Mouse (Mus musculus): ENCODE measurements around the gene Abcc5. TPM values are rescaled to one million over a fixed set of nuclear protein-coding genes. Genes with fewer than 3 reads are reported as not detected.
"Not testable (repeated sequence)": the region's sequence is repeated elsewhere in the genome, so short reads cannot be mapped to it uniquely, and the experiment has no call there.

Abcc5 gene
- polyA plus RNA-seq, 1 experiment from 2014 or later = 66.9 TPM

DNA sequence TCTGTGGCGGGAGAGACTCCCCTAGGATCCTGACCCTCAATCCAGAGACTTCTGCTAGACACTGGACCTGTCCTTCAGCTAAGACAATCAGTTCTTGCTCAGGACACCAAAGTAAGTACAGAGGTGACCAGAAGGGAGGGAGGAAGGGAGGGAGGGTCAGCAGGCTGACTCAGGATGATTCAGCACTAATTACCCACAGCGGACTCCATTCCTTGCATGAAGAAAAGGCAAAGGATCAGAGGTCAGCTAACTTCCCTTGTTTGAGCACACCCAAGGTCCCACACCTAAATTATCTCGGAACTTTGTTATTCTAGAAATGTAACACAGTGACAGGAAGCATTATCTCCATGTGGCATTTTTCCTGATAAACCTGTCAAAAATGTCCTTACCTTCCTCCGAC lies 54.5 kb downstream of the Abcc5 start:
- no peak overlapping the region for H3K27ac ChIP-seq (ENCODE audit: low read length)
- no peak overlapping the region for H3K9ac ChIP-seq (replicated peaks; ENCODE audit: low read length)
- peaks cover 8% of the 10 kb centered on the region for H3K4me1 ChIP-seq (ENCODE audit: insufficient read depth, low read length)
- 55% methylated on average over 4 of the region's 4 CpGs for WGBS
- no peak overlapping the region for H3K4me3 ChIP-seq (ENCODE audit: low read length)
- no peaks in the 10 kb centered on the region for H3K9me3 ChIP-seq (ENCODE audit: low read length)
- peaks cover 30% of the 10 kb centered on the region; the same call in 1 of the 2 replicates for H3K36me3 ChIP-seq (ENCODE audit: insufficient read depth, low read length)
- H3K27me3 ChIP-seq (ENCODE audit: insufficient read depth, low read length) = no peaks in the 10 kb centered on the region
- H3K4me2 ChIP-seq (replicated peaks; ENCODE audit: low read depth, low read length) = no peak overlapping the region
- no peak for ATAC-seq (ENCODE audit: low FRiP score, low TSS enrichment)

DNA sequence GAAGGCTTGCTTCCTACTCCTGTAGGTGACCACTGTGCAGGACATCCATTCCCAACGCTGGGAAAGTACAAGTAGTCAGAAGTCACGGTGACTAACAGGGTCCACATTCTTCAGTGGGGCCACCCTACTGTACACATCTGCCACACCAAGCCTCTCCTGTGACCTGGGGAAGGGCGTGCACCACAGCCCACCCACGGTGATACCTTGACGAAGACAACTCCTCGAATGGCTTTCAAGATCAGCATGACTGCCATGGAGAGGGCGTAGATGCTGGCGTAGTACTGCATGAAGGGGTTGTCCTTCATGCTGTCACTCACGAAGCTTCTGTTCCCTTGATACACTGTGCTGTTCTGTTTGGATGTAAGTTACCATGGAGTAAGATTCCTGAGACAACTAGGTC lies 58.0 kb downstream of the Abcc5 start:
- H3K9ac ChIP-seq (replicated peaks; ENCODE audit: low read length) = no peak overlapping the region
- WGBS = 91% methylated on average over 9 of the region's 9 CpGs
- H3K4me1 ChIP-seq (ENCODE audit: insufficient read depth, low read length) = no peaks in the 10 kb centered on the region
- H3K9me3 ChIP-seq (ENCODE audit: low read length) = no peaks in the 10 kb centered on the region
- peaks cover 44% of the 10 kb centered on the region for H3K36me3 ChIP-seq (ENCODE audit: insufficient read depth, low read length)
- H3K27me3 ChIP-seq (ENCODE audit: insufficient read depth, low read length) = no peaks in the 10 kb centered on the region
- no peak overlapping the region for H3K27ac ChIP-seq (ENCODE audit: low read length)
- no peak for ATAC-seq (ENCODE audit: low FRiP score, low TSS enrichment)
- H3K4me2 ChIP-seq (replicated peaks; ENCODE audit: low read depth, low read length) = no peak overlapping the region
- H3K4me3 ChIP-seq (ENCODE audit: low read length) = no peak overlapping the region

DNA sequence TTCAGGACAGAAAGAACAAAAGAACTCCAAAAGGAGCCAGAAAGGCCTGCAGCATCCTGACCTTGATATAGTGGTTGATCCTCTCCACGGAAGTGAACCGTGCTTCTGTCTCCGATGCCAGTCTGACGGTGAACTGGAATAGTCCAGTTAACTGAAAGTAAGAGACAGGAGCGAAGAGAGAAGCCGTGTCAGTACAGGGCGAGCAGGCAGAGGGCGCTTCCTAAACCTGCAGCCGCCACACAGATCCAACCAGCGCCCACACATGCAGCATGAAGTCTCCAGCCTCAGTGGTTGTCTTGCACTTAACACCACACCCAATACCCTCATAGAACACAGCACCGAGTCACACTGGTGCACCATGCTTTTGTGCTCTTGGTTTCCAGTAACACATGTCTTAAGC lies 64.1 kb downstream of the Abcc5 start:
- 93% methylated on average over 11 of the region's 11 CpGs for WGBS
- Histone ChIP-seq H3K4me3 (ENCODE audit: low read length) (no peak overlapping the region), H3K27ac (ENCODE audit: low read length) (no peak overlapping the region), H3K9me3 (ENCODE audit: low read length) (no peaks in the 10 kb centered on the region), H3K27me3 (ENCODE audit: insufficient read depth, low read length) (no peaks in the 10 kb centered on the region), H3K4me2 (replicated peaks; ENCODE audit: low read depth, low read length) (no peak overlapping the region), H3K36me3 (ENCODE audit: insufficient read depth, low read length) (peaks cover 50% of the 10 kb centered on the region), H3K4me1 (ENCODE audit: insufficient read depth, low read length) (no peaks in the 10 kb centered on the region), H3K9ac (replicated peaks; ENCODE audit: low read length) (no peak overlapping the region)
- ATAC-seq (ENCODE audit: low FRiP score, low TSS enrichment) = no peak

DNA sequence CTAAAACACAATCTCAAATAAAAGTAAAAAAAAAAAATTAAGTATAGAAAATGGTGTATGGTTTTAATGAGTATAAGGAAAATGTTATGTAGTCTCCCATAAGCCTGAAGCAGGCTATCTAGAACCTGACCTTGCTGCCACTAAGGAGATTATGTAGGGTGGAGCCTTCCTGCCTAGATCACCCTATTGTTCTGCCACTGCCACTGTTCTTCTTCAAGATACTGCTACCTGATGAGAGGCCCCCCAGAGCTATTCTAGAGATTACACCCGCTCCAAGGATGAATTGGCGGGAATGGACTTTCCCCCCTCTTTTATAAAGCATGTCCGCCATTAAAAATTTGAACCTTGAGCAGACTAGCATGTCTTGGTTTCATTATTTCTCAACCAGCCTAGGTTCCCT lies 64.7 kb downstream of the Abcc5 start:
- H3K36me3 ChIP-seq (ENCODE audit: insufficient read depth, low read length) = peaks cover 50% of the 10 kb centered on the region
- not testable (repeated sequence) for H3K4me1 ChIP-seq (ENCODE audit: insufficient read depth, low read length); H3K27ac ChIP-seq (ENCODE audit: low read length); H3K4me2 ChIP-seq (replicated peaks; ENCODE audit: low read depth, low read length); H3K27me3 ChIP-seq (ENCODE audit: insufficient read depth, low read length); H3K9ac ChIP-seq (replicated peaks; ENCODE audit: low read length); H3K9me3 ChIP-seq (ENCODE audit: low read length); ATAC-seq (ENCODE audit: low FRiP score, low TSS enrichment); H3K4me3 ChIP-seq (ENCODE audit: low read length)
- 94% methylated on average over 3 of the region's 3 CpGs for WGBS

DNA sequence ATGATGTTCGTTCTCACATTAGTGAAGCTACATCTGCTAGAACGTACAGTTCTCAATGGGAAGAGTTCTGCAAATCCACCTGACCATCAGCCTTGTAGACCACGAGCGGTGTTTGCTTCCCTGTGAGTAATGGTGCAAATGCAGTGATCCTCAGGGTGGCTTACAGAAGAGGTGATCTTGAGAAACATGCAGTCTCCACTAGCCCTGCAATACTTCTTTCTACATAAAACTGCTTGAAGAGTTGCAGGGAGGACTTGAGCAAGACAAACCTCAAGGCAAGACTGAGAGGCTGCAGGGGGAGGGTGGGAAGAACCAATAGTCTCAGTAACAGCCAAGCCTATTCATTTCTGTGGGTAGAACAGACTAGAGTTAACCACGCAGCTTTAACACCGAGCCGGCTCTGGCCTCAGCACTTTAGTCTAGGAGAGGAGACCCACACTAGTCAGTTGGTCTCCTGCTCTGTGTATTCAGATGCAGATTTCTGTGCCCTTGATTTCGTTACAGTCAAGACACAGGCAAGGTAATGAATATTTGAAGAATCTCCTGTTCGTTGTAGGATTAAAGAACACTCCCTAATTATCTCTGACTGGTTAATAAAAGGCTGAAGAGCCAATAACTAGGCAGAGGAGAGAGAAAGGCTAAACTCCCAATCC lies 66.4 kb downstream of the Abcc5 start:
- 84% methylated on average over 9 of the region's 9 CpGs for WGBS
- H3K27ac ChIP-seq (ENCODE audit: low read length) = no peak overlapping the region
- ATAC-seq (ENCODE audit: low FRiP score, low TSS enrichment) = no peak
- H3K4me3 ChIP-seq (ENCODE audit: low read length) = no peak overlapping the region
- no peak overlapping the region for H3K4me2 ChIP-seq (replicated peaks; ENCODE audit: low read depth, low read length)
- no peaks in the 10 kb centered on the region for H3K4me1 ChIP-seq (ENCODE audit: insufficient read depth, low read length)
- H3K9me3 ChIP-seq (ENCODE audit: low read length) = no peaks in the 10 kb centered on the region
- peaks cover 42% of the 10 kb centered on the region for H3K36me3 ChIP-seq (ENCODE audit: insufficient read depth, low read length)
- no peak overlapping the region for H3K9ac ChIP-seq (replicated peaks; ENCODE audit: low read length)
- H3K27me3 ChIP-seq (ENCODE audit: insufficient read depth, low read length) = no peaks in the 10 kb centered on the region

DNA sequence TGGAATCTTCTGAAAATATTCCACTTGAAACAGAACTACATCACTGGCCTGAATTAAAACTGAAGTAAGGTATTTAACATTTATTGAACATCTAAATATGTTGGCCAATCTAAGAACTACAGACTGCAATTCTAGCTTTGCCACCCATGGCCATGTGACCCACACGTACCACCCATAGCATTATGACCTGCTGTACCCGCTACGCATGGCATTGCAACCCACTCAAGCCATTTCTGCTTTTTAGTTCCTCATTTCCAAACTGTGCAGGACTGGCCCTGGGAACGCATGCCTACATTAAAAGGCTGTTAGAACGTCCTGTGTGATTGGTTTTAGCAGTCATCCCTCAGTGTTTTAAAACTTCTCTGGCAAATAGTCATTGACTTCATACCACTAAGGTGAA lies 68.4 kb downstream of the Abcc5 start:
- H3K4me3 ChIP-seq (ENCODE audit: low read length) = no peak overlapping the region
- no peaks in the 10 kb centered on the region for H3K27me3 ChIP-seq (ENCODE audit: insufficient read depth, low read length)
- no peak for ATAC-seq (ENCODE audit: low FRiP score, low TSS enrichment)
- H3K4me1 ChIP-seq (ENCODE audit: insufficient read depth, low read length) = no peaks in the 10 kb centered on the region
- WGBS = 90% methylated on average over 5 of the region's 5 CpGs
- peaks cover 25% of the 10 kb centered on the region for H3K36me3 ChIP-seq (ENCODE audit: insufficient read depth, low read length)
- no peak overlapping the region for H3K4me2 ChIP-seq (replicated peaks; ENCODE audit: low read depth, low read length)
- H3K9ac ChIP-seq (replicated peaks; ENCODE audit: low read length) = no peak overlapping the region
- H3K9me3 ChIP-seq (ENCODE audit: low read length) = no peaks in the 10 kb centered on the region
- no peak overlapping the region for H3K27ac ChIP-seq (ENCODE audit: low read length)

DNA sequence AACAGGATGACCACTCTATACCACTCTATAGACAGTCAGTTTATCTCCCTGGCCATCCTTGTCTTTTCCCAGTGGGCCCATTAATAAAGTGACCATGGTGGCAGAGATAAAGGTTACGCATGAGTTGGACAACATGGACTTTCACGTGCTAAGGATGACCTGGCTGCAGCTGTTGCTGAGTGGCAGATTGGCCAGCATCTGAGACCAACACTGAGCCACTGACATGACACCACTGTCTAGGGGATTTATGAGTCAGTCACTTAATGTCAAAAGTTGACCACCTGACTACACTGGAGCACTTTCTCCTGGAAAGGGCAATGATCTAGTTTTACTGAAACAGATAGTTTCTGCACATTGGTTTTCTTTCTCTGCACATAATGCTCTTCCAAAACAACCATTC lies 71.4 kb downstream of the Abcc5 start:
- H3K36me3 ChIP-seq (ENCODE audit: insufficient read depth, low read length) = peaks cover 26% of the 10 kb centered on the region

DNA sequence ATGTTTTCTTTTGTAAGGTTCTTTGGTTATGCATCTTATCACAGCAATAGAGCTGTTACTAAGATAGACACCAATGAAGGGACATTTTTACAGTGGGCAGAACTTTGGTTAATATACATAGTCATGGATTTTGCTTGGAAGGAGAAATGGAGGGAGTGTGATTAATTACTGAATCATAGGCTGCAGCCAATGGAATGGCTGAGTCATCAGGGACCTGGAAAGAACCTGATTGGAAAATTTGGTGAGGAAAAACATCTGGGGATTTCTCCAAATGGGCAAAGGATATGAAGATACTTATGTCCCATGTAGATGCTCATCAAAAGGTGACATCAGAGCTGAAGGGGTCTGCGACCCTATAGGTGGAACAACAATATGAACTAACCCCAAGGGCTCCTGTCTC lies 72.2 kb downstream of the Abcc5 start:
- Histone ChIP-seq H3K9me3 (ENCODE audit: low read length) (no peaks in the 10 kb centered on the region), H3K4me2 (replicated peaks; ENCODE audit: low read depth, low read length) (no peak overlapping the region), H3K27me3 (ENCODE audit: insufficient read depth, low read length) (no peaks in the 10 kb centered on the region), H3K4me1 (ENCODE audit: insufficient read depth, low read length) (no peaks in the 10 kb centered on the region), H3K9ac (replicated peaks; ENCODE audit: low read length) (no peak overlapping the region), H3K36me3 (ENCODE audit: insufficient read depth, low read length) (peaks cover 18% of the 10 kb centered on the region), H3K27ac (ENCODE audit: low read length) (no peak overlapping the region), H3K4me3 (ENCODE audit: low read length) (no peak overlapping the region)
- ATAC-seq (ENCODE audit: low FRiP score, low TSS enrichment) = no peak
- WGBS = 100% methylated on average over 1 of the region's 1 CpGs

More for the DNA sequence above, 71.4 kb downstream of the Abcc5 start:
- no peak for ATAC-seq (ENCODE audit: low FRiP score, low TSS enrichment)
- Histone ChIP-seq H3K4me2 (replicated peaks; ENCODE audit: low read depth, low read length) (no peak overlapping the region), H3K4me3 (ENCODE audit: low read length) (no peak overlapping the region), H3K4me1 (ENCODE audit: insufficient read depth, low read length) (no peaks in the 10 kb centered on the region), H3K9ac (replicated peaks; ENCODE audit: low read length) (no peak overlapping the region), H3K27ac (ENCODE audit: low read length) (no peak overlapping the region), H3K9me3 (ENCODE audit: low read length) (no peaks in the 10 kb centered on the region), H3K27me3 (ENCODE audit: insufficient read depth, low read length) (no peaks in the 10 kb centered on the region)
- WGBS = 88% methylated on average over 2 of the region's 2 CpGs

DNA sequence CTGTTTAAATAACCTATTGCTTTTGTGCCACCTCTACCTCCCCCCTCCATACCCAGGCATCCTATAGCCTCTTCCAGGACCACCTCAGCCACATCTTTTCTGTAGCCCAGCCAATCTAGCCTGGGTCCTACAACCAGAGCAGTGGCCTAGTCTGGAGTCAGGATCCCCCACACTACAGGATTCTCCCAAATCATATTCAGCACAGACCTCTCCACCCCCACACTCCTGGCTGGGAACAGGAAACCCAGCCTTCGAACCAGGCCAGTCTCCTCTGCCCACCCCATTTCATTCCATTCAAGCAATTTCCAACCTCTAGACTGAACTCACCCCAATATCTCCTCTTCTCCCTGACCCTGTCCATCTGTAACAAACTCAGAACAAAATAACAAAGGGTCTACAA lies 80.7 kb downstream of the Abcc5 start:
- Histone ChIP-seq H3K27me3 (ENCODE audit: insufficient read depth, low read length) (no peaks in the 10 kb centered on the region), H3K9ac (replicated peaks; ENCODE audit: low read length) (no peak overlapping the region), H3K27ac (ENCODE audit: low read length) (no peak overlapping the region), H3K4me2 (replicated peaks; ENCODE audit: low read depth, low read length) (no peak overlapping the region), H3K36me3 (ENCODE audit: insufficient read depth, low read length) (peaks cover 4% of the 10 kb centered on the region; the same call in 1 of the 2 replicates), H3K9me3 (ENCODE audit: low read length) (no peaks in the 10 kb centered on the region), H3K4me3 (ENCODE audit: low read length) (no peak overlapping the region), H3K4me1 (ENCODE audit: insufficient read depth, low read length) (no peaks in the 10 kb centered on the region)
- no peak for ATAC-seq (ENCODE audit: low FRiP score, low TSS enrichment)
- WGBS = 71% methylated on average over 1 of the region's 1 CpGs

DNA sequence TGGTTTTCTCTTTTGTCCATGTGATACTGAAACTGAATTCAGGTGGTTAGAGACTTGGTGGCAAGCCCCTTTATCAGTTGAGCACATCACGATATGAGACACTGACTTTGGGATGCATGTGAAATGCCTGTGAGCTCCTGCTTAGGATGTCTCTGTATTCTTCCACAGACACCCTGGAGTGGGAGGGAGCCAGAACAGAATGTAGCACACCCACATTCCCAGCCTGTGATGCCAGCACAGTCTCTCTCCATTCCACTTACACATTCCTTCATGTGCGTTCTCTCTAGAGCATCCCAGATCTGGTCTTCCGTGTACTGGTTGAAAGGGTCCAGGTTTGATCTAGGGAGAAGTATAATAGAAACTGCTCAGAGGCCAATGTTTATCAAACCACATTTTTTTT lies 87.6 kb downstream of the Abcc5 start:
- H3K9me3 ChIP-seq (ENCODE audit: low read length) = no peaks in the 10 kb centered on the region
- H3K4me1 ChIP-seq (ENCODE audit: insufficient read depth, low read length) = no peaks in the 10 kb centered on the region
- WGBS = 98% methylated on average over 3 of the region's 3 CpGs
- H3K4me2 ChIP-seq (replicated peaks; ENCODE audit: low read depth, low read length) = no peak overlapping the region
- no peaks in the 10 kb centered on the region for H3K27me3 ChIP-seq (ENCODE audit: insufficient read depth, low read length)
- H3K36me3 ChIP-seq (ENCODE audit: insufficient read depth, low read length) = peaks cover 31% of the 10 kb centered on the region
- ATAC-seq (ENCODE audit: low FRiP score, low TSS enrichment) = no peak
- H3K9ac ChIP-seq (replicated peaks; ENCODE audit: low read length) = no peak overlapping the region
- H3K4me3 ChIP-seq (ENCODE audit: low read length) = no peak overlapping the region
- H3K27ac ChIP-seq (ENCODE audit: low read length) = no peak overlapping the region

Measured in kidney, embryonic 16.5 days (tissue).